Mouse (Mus musculus): ENCODE data around the gene Bcas2. TPM values are rescaled to one million over a fixed set of nuclear protein-coding genes. Genes with fewer than 3 reads are reported as not detected.

Bcas2 gene
- 58.1 and 104 TPM in 2 replicates for polyA plus RNA-seq (2012; rRNA removed)
- polyA plus RNA-seq (2014; fragmentation: Nextera tagmentation; extraction: Ambion mirVana), result 135 and 152 TPM in 2 replicates

DNA sequence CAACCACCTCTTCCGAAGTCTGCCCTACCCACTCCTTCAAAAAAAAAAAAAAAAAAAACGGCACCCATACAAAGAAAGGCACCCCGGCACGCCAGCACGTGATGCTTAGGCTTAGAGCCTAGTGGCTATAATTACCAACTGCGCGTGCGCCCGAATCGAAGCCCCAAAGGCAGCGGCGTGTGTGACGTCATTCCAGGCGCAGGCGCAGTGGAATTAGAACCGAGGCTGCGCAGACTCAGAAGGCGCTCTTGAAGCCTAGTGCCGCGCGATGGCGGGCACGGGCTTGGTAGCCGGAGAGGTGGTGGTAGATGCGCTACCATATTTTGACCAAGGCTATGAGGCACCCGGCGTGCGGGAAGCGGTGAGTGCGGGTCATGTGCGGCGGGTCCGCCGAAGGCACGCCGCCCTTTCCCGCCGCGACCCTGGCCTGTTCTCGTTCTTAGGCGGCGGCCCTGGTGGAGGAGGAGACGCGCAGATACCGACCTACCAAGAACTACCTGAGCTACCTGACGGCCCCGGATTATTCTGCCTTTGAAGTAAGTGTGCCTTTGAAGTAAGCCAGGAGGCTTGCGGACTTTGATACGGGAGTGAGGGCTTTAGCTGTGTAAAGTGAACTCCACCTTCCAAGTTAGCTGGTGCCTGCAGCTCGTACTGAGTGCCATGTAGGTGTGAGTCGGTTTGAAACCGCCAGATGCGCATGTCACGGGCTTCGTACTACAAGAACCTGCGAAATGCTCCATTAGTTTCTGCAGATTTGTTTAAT is at the start of gene Bcas2:
Gene Bcas2 (plus strand): TSS at position 151 of the 763 bp plus-strand sequence.
- peaks cover 21 to 23% of the 10 kb centered on the region in 2 experiments for H3K4me1 ChIP-seq (replicated peaks; ENCODE audit: control insufficient read depth in 2 of 2, insufficient read depth in 2 of 2, low read length in 1 of 2)
- H3K9ac ChIP-seq (replicated peaks), result peak within 1 kb of the TSS; percentile 95
- under 1% methylated on average over 56 of the region's 56 CpGs for WGBS (ENCODE audit: insufficient replicate concordance)
- DNase-seq (ENCODE audit: low read depth in 3 of 3, low spot score in 3 of 3) (peak; percentile 94 to 97 (median 95)), ATAC-seq (ENCODE audit: insufficient read depth) (peak; percentile 92)
- H3K4me3 ChIP-seq (ENCODE audit: insufficient read depth in 1 of 2, low read depth in 2 of 2, low read length in 2 of 2), result peak within 1 kb of the TSS; percentile 91 to 93
- peak within 1 kb of the TSS; percentile 96 for H3K4me2 ChIP-seq (ENCODE audit: low read depth)
- H3K27me3 ChIP-seq (ENCODE audit: control insufficient read depth, insufficient read depth, low read length), result no peaks in the 10 kb centered on the region
- TF ChIP-seq CTCF (IDR thresholded peaks at IDR 0.05; ENCODE audit: low read depth) (peak; percentile 62), EP300 (IDR thresholded peaks at IDR 0.05; ENCODE audit: low read depth) (no peak; the same call in 1 of the 2 replicates)
- H3K36me3 ChIP-seq (replicated peaks; ENCODE audit: control insufficient read depth, insufficient read depth, low read depth), result peaks cover 53% of the 10 kb centered on the region
- H3K27ac ChIP-seq, result peak within 1 kb of the TSS; percentile 70
- no peaks in the 10 kb centered on the region for H3K9me3 ChIP-seq (ENCODE audit: control insufficient read depth, low read length)

DNA sequence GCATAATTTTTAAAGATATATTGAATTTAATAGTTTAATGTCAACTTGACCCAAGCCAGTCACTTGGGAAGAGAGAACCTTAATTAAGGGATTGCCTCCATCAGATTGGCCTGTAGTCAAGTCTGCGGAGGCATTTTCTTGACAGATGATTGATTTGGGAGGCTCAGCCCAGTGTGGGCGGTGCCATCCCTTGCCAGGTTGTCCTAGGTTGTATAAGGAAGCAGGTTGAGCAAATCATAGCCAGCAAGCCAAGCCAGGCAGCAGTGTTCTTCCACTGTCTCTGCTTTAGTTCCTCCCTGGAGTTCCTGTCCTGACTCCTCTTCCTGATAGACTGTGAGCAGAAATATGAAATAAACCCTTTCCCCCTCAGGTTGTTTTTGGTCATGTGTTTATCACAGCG is 47.8 kb upstream of the Bcas2 start:
- Histone ChIP-seq H3K9ac (replicated peaks) (no peak overlapping the region), H3K36me3 (replicated peaks; ENCODE audit: control insufficient read depth, insufficient read depth, low read depth) (no peaks in the 10 kb centered on the region; the same call in 1 of the 2 replicates), H3K27me3 (ENCODE audit: control insufficient read depth, insufficient read depth, low read length) (no peaks in the 10 kb centered on the region), H3K4me3 (ENCODE audit: insufficient read depth in 1 of 2, low read depth in 2 of 2, low read length in 2 of 2) (no peak overlapping the region), H3K4me1 (replicated peaks; ENCODE audit: control insufficient read depth in 2 of 2, insufficient read depth in 2 of 2, low read length in 1 of 2) (peaks cover 15 to 33% of the 10 kb centered on the region in 2 experiments), H3K9me3 (ENCODE audit: control insufficient read depth, low read length) (no peaks in the 10 kb centered on the region), H3K27ac (no peak overlapping the region), H3K4me2 (ENCODE audit: low read depth) (no peak overlapping the region)
- no peak for ATAC-seq (ENCODE audit: insufficient read depth)
- TF ChIP-seq CTCF (IDR thresholded peaks at IDR 0.05; ENCODE audit: low read depth) (no peak), EP300 (IDR thresholded peaks at IDR 0.05; ENCODE audit: low read depth) (no peak)
- DNase-seq (ENCODE audit: low read depth in 3 of 3, low spot score in 3 of 3), result no peak
- 84% methylated on average over 3 of the region's 3 CpGs for WGBS (ENCODE audit: insufficient replicate concordance)

DNA sequence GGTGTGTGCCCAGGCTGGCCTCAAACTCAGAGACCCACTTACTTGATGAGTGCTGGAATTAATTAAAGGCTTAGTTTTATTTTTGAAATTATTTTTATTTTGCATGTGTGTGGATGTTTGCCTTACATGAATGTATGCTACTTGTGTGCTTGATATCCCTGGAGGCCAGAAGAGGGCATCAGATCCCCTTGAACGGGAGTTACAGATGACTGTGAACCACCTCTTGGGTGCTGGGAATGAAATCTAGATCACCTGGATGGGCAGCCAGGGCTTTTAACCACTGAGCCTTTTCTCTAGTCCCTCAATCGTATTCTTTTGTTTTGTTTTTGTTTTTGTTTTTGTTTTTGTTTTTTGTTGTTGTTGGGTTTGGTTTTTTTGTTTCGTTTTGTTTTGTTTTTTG is 45.3 kb upstream of the Bcas2 start:
- no peak overlapping the region for H3K27ac ChIP-seq
- H3K4me3 ChIP-seq (ENCODE audit: insufficient read depth in 1 of 2, low read depth in 2 of 2, low read length in 2 of 2), result no peak overlapping the region
- H3K36me3 ChIP-seq (replicated peaks; ENCODE audit: control insufficient read depth, insufficient read depth, low read depth), result no peaks in the 10 kb centered on the region; the same call in none of the 2 replicates
- H3K27me3 ChIP-seq (ENCODE audit: control insufficient read depth, insufficient read depth, low read length), result no peaks in the 10 kb centered on the region
- no peak for ATAC-seq (ENCODE audit: insufficient read depth)
- H3K4me2 ChIP-seq (ENCODE audit: low read depth), result no peak overlapping the region
- no peak overlapping the region for H3K9ac ChIP-seq (replicated peaks)
- TF ChIP-seq EP300 (IDR thresholded peaks at IDR 0.05; ENCODE audit: low read depth), result no peak
- TF ChIP-seq CTCF (IDR thresholded peaks at IDR 0.05; ENCODE audit: low read depth), result peak; percentile 42
- WGBS (ENCODE audit: insufficient replicate concordance), result 89% methylated on average over 3 of the region's 3 CpGs
- no peak for DNase-seq (ENCODE audit: low read depth in 3 of 3, low spot score in 3 of 3)
- H3K9me3 ChIP-seq (ENCODE audit: control insufficient read depth, low read length), result no peaks in the 10 kb centered on the region
- peaks cover 33 to 46% of the 10 kb centered on the region in 2 experiments for H3K4me1 ChIP-seq (replicated peaks; ENCODE audit: control insufficient read depth in 2 of 2, insufficient read depth in 2 of 2, low read length in 1 of 2)

DNA sequence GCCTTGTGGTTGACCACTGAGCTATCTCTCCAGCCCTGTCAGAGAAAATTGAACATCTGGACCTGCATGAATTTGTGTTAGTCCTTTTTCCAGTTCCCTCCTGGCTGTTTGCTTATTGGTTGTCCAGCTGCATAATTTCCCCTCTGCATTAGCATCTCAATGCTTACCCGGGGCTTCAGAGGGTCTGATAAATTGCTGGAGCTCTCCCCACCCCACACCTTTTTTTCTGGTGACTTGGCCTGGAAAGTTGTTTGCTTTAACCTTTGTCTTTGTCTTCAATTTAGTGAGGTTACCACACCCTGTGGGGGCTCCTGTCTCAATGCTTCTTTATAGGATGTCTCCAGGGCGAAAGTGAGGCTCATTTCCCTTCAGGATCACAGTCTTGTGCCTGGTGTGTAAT is 44.3 kb upstream of the Bcas2 start:
- Histone ChIP-seq H3K4me2 (ENCODE audit: low read depth) (no peak overlapping the region), H3K27ac (peak overlapping the region; percentile 100), H3K9me3 (ENCODE audit: control insufficient read depth, low read length) (no peaks in the 10 kb centered on the region), H3K27me3 (ENCODE audit: control insufficient read depth, insufficient read depth, low read length) (no peaks in the 10 kb centered on the region), H3K36me3 (replicated peaks; ENCODE audit: control insufficient read depth, insufficient read depth, low read depth) (peaks cover 10% of the 10 kb centered on the region), H3K4me3 (ENCODE audit: insufficient read depth in 1 of 2, low read depth in 2 of 2, low read length in 2 of 2) (no peak overlapping the region), H3K9ac (replicated peaks) (no peak overlapping the region), H3K4me1 (replicated peaks; ENCODE audit: control insufficient read depth in 2 of 2, insufficient read depth in 2 of 2, low read length in 1 of 2) (peaks cover 41 to 55% of the 10 kb centered on the region in 2 experiments)
- TF ChIP-seq CTCF (IDR thresholded peaks at IDR 0.05; ENCODE audit: low read depth) (no peak), EP300 (IDR thresholded peaks at IDR 0.05; ENCODE audit: low read depth) (no peak)
- ATAC-seq (ENCODE audit: insufficient read depth) (no peak), DNase-seq (ENCODE audit: low read depth in 3 of 3, low spot score in 3 of 3) (no peak)
- WGBS (ENCODE audit: insufficient replicate concordance), result 59% methylated on average over 2 of the region's 2 CpGs

DNA sequence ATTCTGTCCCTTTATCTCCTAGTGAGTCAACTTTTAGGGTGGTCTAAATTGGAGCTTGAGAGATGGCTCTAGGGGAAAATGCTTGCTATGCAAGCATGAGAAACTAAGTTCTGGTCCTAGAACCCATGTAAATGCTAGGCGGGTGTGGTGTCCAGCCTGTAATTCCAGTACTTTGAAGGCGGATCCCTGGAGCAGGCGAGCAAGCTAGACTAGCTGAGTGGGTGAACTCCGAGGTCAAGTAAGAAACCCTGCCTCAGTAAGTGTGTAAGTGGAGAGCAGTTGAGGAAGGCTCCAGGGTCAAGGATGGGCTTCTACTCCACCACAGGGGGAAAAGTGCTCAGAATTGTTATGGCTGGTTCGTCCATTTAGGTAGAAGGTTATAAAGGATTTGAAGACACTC is 43.7 kb upstream of the Bcas2 start:
- WGBS (ENCODE audit: insufficient replicate concordance), result 80% methylated on average over 5 of the region's 5 CpGs
- H3K9ac ChIP-seq (replicated peaks), result peak overlapping the region; percentile 27; the same call in 1 of the 2 replicates
- H3K4me3 ChIP-seq (ENCODE audit: insufficient read depth in 1 of 2, low read depth in 2 of 2, low read length in 2 of 2), result no peak overlapping the region
- peaks cover 15% of the 10 kb centered on the region for H3K36me3 ChIP-seq (replicated peaks; ENCODE audit: control insufficient read depth, insufficient read depth, low read depth)
- ATAC-seq (ENCODE audit: insufficient read depth) (no peak), DNase-seq (ENCODE audit: low read depth in 3 of 3, low spot score in 3 of 3) (no peak)
- TF ChIP-seq EP300 (IDR thresholded peaks at IDR 0.05; ENCODE audit: low read depth), result no peak
- no peak for TF ChIP-seq CTCF (IDR thresholded peaks at IDR 0.05; ENCODE audit: low read depth)
- H3K4me1 ChIP-seq (replicated peaks; ENCODE audit: control insufficient read depth in 2 of 2, insufficient read depth in 2 of 2, low read length in 1 of 2), result peaks cover 41 to 60% of the 10 kb centered on the region in 2 experiments
- no peak overlapping the region; the same call in 1 of the 2 replicates for H3K4me2 ChIP-seq (ENCODE audit: low read depth)
- H3K27me3 ChIP-seq (ENCODE audit: control insufficient read depth, insufficient read depth, low read length), result no peaks in the 10 kb centered on the region
- peak overlapping the region; percentile 100 for H3K27ac ChIP-seq
- no peaks in the 10 kb centered on the region for H3K9me3 ChIP-seq (ENCODE audit: control insufficient read depth, low read length)

Measured in liver, embryonic 14.5 days (tissue).